Comparison of ENCODE assay signal across 9 mouse cellular contexts in genomic region chr16:3847871-3848270, GRCm38 (mm10). TPM values are rescaled to one million over a fixed set of nuclear protein-coding genes. Genes with fewer than 3 reads are reported as not detected.
DNase-seq lines count a peak whose midpoint lies in the region; ATAC-seq and TF ChIP-seq lines count a peak whose summit lies in the region.
"Had no signal": no experiment of that assay in that cellular context is flagged by ENCODE, and none has a peak within 500 bp of the region (broad histone marks: within the 10 kb centered on the region; RNA-seq: fewer than 3 reads in every experiment).

No protein-coding gene starts in this region.

- 69% methylated on average over 4 of the region's 4 CpGs for WGBS in limb, embryonic 12.5 days
- WGBS in stomach, embryonic 15.5 days = 70% methylated on average over 4 of the region's 4 CpGs

- no peaks in the 10 kb centered on the region for H3K27me3 ChIP-seq in testis, adult 2 months (ENCODE audit: control insufficient read depth, insufficient read depth, low read length)
- H3K27me3 ChIP-seq in limb, embryonic 12.5 days = no peaks in the 10 kb centered on the region
- no peaks in the 10 kb centered on the region for H3K27me3 ChIP-seq in stomach, embryonic 15.5 days (replicated peaks)

- H3K9ac ChIP-seq in limb, embryonic 12.5 days (replicated peaks) = no peak overlapping the region
- H3K9ac ChIP-seq in stomach, embryonic 15.5 days = 0 out of 2 replicates have a peak overlapping the region, but pooled peaks have one; percentile 41

- peak overlapping the region; percentile 2; the same call in 1 of the 2 replicates for H3K4me3 ChIP-seq in testis, adult 2 months (ENCODE audit: control insufficient read depth, low read depth, low read length)
- H3K4me3 ChIP-seq in limb, embryonic 12.5 days (replicated peaks) = peak overlapping the region; percentile 70
- H3K4me3 ChIP-seq in stomach, embryonic 15.5 days (replicated peaks) = peak overlapping the region; percentile 74

- DNase-seq in embryo, embryonic 11 days = peak; percentile 9
- DNase-seq in embryo, embryonic 10 days (ENCODE audit: low spot score) = no peak
- no peak for DNase-seq in testis, postnatal 10 days (ENCODE audit: low spot score)
- DNase-seq in lung, postnatal 10 days = no peak

- no peak for ATAC-seq in limb, embryonic 12.5 days (ENCODE audit: insufficient number of reproducible peaks, insufficient read depth, low FRiP score, low TSS enrichment, low read depth)
- ATAC-seq in stomach, embryonic 15.5 days (ENCODE audit: insufficient read depth, low FRiP score, low read depth) = no peak
- no peak for ATAC-seq in CD4-positive, CD25-positive, alpha-beta regulatory T cell, adult 4 months

- H3K4me2 ChIP-seq in limb, embryonic 12.5 days = peak overlapping the region; percentile 63
- peak overlapping the region; percentile 68 for H3K4me2 ChIP-seq in stomach, embryonic 15.5 days

- TF ChIP-seq CTCF in testis, adult 2 months (IDR thresholded peaks at IDR 0.05; ENCODE audit: control insufficient read depth, insufficient read depth, insufficient replicate concordance, low read depth, low read length) = no peak

- H3K9me3 ChIP-seq in limb, embryonic 12.5 days = no peaks in the 10 kb centered on the region
- no peaks in the 10 kb centered on the region for H3K9me3 ChIP-seq in stomach, embryonic 15.5 days

- no peaks in the 10 kb centered on the region; the same call in 1 of the 2 replicates for H3K36me3 ChIP-seq in testis, adult 2 months (ENCODE audit: control insufficient read depth, insufficient read depth, low read length)
- no peaks in the 10 kb centered on the region for H3K36me3 ChIP-seq in limb, embryonic 12.5 days
- H3K36me3 ChIP-seq in stomach, embryonic 15.5 days = no peaks in the 10 kb centered on the region

- peaks cover 4% of the 10 kb centered on the region for H3K4me1 ChIP-seq in testis, adult 2 months (ENCODE audit: control insufficient read depth, insufficient read depth, low read length)
- no peaks in the 10 kb centered on the region; the same call in 1 of the 2 replicates for H3K4me1 ChIP-seq in limb, embryonic 12.5 days (replicated peaks)
- peaks cover 8% of the 10 kb centered on the region; the same call in 1 of the 2 replicates for H3K4me1 ChIP-seq in stomach, embryonic 15.5 days

- no peak overlapping the region for H3K27ac ChIP-seq in testis, adult 2 months (ENCODE audit: control insufficient read depth, insufficient read depth, low read depth, low read length)
- no peak overlapping the region for H3K27ac ChIP-seq in limb, embryonic 12.5 days
- no peak overlapping the region for H3K27ac ChIP-seq in stomach, embryonic 15.5 days

- no peak for TF ChIP-seq POLR2A in testis, adult 2 months (IDR thresholded peaks at IDR 0.05; ENCODE audit: control insufficient read depth, low read depth, low read length)

RNA-seq across cellular contexts. Expression of gene Zfp174, which starts 0.8 kb away (rescaled TPM):
- 1.5 TPM in 2 replicates for polyA plus RNA-seq in testis, adult 2 months (2012; rRNA removed)
- polyA plus RNA-seq in limb, embryonic 12.5 days (2016; fragmentation: Nextera tagmentation; extraction: Ambion mirVana) = 1.9 TPM in 2 replicates
- polyA plus RNA-seq in stomach, embryonic 15.5 days (2015; fragmentation: Nextera tagmentation; extraction: Ambion mirVana) = 1.0 and 1.5 TPM in 2 replicates
- under 1 TPM; 0.58 to 0.67 TPM for polyA plus RNA-seq in CD4-positive, CD25-positive, alpha-beta regulatory T cell, adult 4 months (2017; shearing (Covaris generic))

RNA-seq across cellular contexts. Expression of gene Olfr15, which starts 17.2 kb away (rescaled TPM):
- polyA plus RNA-seq in testis, adult 2 months (2012; rRNA removed) = not detected in 2 replicates
- not detected in 2 replicates for polyA plus RNA-seq in limb, embryonic 12.5 days (2016; fragmentation: Nextera tagmentation; extraction: Ambion mirVana)
- polyA plus RNA-seq in stomach, embryonic 15.5 days (2015; fragmentation: Nextera tagmentation; extraction: Ambion mirVana) = not detected in 2 replicates
- polyA plus RNA-seq in CD4-positive, CD25-positive, alpha-beta regulatory T cell, adult 4 months (2017; shearing (Covaris generic)) = under 1 TPM in 1 of 2 experiments, not detected in 1; 0.28 TPM
- polyA plus RNA-seq: gonadal fat pad, adult 2 months had no signal

RNA-seq across cellular contexts. Expression of gene Naa60, which starts 24.3 kb away (rescaled TPM):
- polyA plus RNA-seq in testis, adult 2 months (2012; rRNA removed) = 127 and 130 TPM in 2 replicates
- 51.5 and 55.5 TPM in 2 replicates for polyA plus RNA-seq in limb, embryonic 12.5 days (2016; fragmentation: Nextera tagmentation; extraction: Ambion mirVana)
- 40.3 and 41.0 TPM in 2 replicates for polyA plus RNA-seq in stomach, embryonic 15.5 days (2015; fragmentation: Nextera tagmentation; extraction: Ambion mirVana)
- polyA plus RNA-seq in CD4-positive, CD25-positive, alpha-beta regulatory T cell, adult 4 months (2017; shearing (Covaris generic)) = 100 to 1,000 TPM; 103 to 155 TPM

RNA-seq across cellular contexts. Expression of gene Zfp597, which starts 36.5 kb away (rescaled TPM):
- polyA plus RNA-seq in testis, adult 2 months (2012; rRNA removed) = 11.2 and 14.3 TPM in 2 replicates
- polyA plus RNA-seq in limb, embryonic 12.5 days (2016; fragmentation: Nextera tagmentation; extraction: Ambion mirVana) = 5.6 and 7.5 TPM in 2 replicates
- 6.0 and 6.2 TPM in 2 replicates for polyA plus RNA-seq in stomach, embryonic 15.5 days (2015; fragmentation: Nextera tagmentation; extraction: Ambion mirVana)
- polyA plus RNA-seq in CD4-positive, CD25-positive, alpha-beta regulatory T cell, adult 4 months (2017; shearing (Covaris generic)) = 10 to 100 TPM; 10.4 to 14.0 TPM

RNA-seq across cellular contexts. Expression of gene Gm20695, which starts 36.6 kb away (rescaled TPM):
- polyA plus RNA-seq in testis, adult 2 months (2012; rRNA removed) = 0.12 TPM in 1 of 2 replicates, not detected in the other
- 0.93 and 2.4 TPM in 2 replicates for polyA plus RNA-seq in limb, embryonic 12.5 days (2016; fragmentation: Nextera tagmentation; extraction: Ambion mirVana)
- polyA plus RNA-seq in stomach, embryonic 15.5 days (2015; fragmentation: Nextera tagmentation; extraction: Ambion mirVana) = 1.3 and 1.5 TPM in 2 replicates
- 1 to 10 TPM; 1.3 to 6.8 TPM for polyA plus RNA-seq in CD4-positive, CD25-positive, alpha-beta regulatory T cell, adult 4 months (2017; shearing (Covaris generic))

Comparison
In these comparisons a context has a peak if more than half of its experiments do, and no peak if none do; other contexts are left out.
1. H3K4me3 ChIP-seq: peak in every context shown above with its lines; median percentile 74 in stomach, embryonic 15.5 days; 70 in limb, embryonic 12.5 days; 2 in testis, adult 2 months.